Mouse (Mus musculus) liver, postnatal 0 days (tissue): Measurements from ENCODE around the gene Evi2. TPM values are rescaled to one million over a fixed set of nuclear protein-coding genes. Genes with fewer than 3 reads are reported as not detected.

ENCODE experiments used
- ATAC-seq: fragments of 200-750 bp; cut with Nextera tagmentation; 2 replicates; pipeline ENCODE4 v1.8.0; 2017; ENCODE audit warnings: mild to moderate bottlenecking, moderate library complexity
- DNase-seq: peaks from one replicate; pipeline ENCODE4 v3.0.0-alpha.2; 2016
- H3K27ac ChIP-seq: fragments of 300-500 bp; sonication (generic); 2 replicates; pipeline ENCODE4 v1.5.1; 2014; ENCODE audit warnings: antibody characterized with exemption, moderate library complexity, mild to moderate bottlenecking, low read depth
- H3K27me3 ChIP-seq: fragments of 300-500 bp; sonication (generic); 2 replicates; pipeline ENCODE4 v1.6.1; 2014; ENCODE audit warnings: low read length, control low read depth, mixed read lengths; ENCODE audit not compliant: insufficient read depth
- H3K36me3 ChIP-seq: fragments of 300-500 bp; sonication (generic); replicated peaks from 2 replicates; pipeline ENCODE4 v1.6.1; 2014; ENCODE audit warnings: mild to moderate bottlenecking, control low read depth, low read length, moderate library complexity, mixed read lengths; ENCODE audit not compliant: insufficient read depth
- H3K4me1 ChIP-seq: fragments of 300-500 bp; sonication (generic); 2 replicates; pipeline ENCODE4 v1.6.1; 2014; ENCODE audit warnings: antibody characterized with exemption, mild to moderate bottlenecking, control low read depth; ENCODE audit not compliant: insufficient read depth
- H3K4me2 ChIP-seq: fragments of 300-500 bp; sonication (generic); 2 replicates; pipeline ENCODE4 v1.6.1; 2014; ENCODE audit warnings: low read depth, mild to moderate bottlenecking, low read length, moderate library complexity, mixed read lengths
- H3K4me3 ChIP-seq: fragments of 300-500 bp; sonication (generic); 2 replicates; pipeline ENCODE4 v1.5.1; 2014; ENCODE audit warnings: low read depth, low read length
- H3K9ac ChIP-seq: fragments of 300-500 bp; sonication (generic); replicated peaks from 2 replicates; pipeline ENCODE4 v1.6.1; 2014; ENCODE audit warnings: mild to moderate bottlenecking, moderate library complexity
- H3K9me3 ChIP-seq: fragments of 300-500 bp; sonication (generic); 2 replicates; pipeline ENCODE4 v1.6.1; 2016; ENCODE audit warnings: mild to moderate bottlenecking, control low read depth, low read length, mixed read lengths
- CTCF ChIP-seq: sonication (generic); IDR thresholded peaks from 2 replicates; pipeline ENCODE4 v1.5.1; 2016; ENCODE audit warnings: antibody characterized with exemption, low read depth
- EP300 ChIP-seq: IDR thresholded peaks from 2 replicates; pipeline ENCODE4 v1.6.1; 2016; ENCODE audit warnings: antibody characterized with exemption, low read depth, mild to moderate bottlenecking
- WGBS: fragments of 180-500 bp; shearing (Covaris S2); extraction: QIAGEN DNeasy Blood & Tissue Kit; methylation state at CpG from one replicate; pipeline ENCODE4 v1.1.7; 2014; ENCODE audit not compliant: insufficient replicate concordance; 5-methylcytosine and 5-hydroxymethylcytosine counted together
- polyA plus RNA-seq: library from polyadenylated mRNA; unstranded; fragments of >200 nt; fragmentation: Nextera tagmentation; extraction: Ambion mirVana; gene quantifications from 2 replicates; pipeline ENCODE4 v1.2.1, GENCODE M21; 2015

Gene Evi2
- polyA plus RNA-seq = 0.76 and 0.99 TPM in 2 replicates

- Histone ChIP-seq H3K4me2 (peak within 1 kb of the TSS; percentile 57), H3K36me3 (no peaks in the 10 kb centered on the region), H3K27ac (peak within 1 kb of the TSS; percentile 55), H3K27me3 (no peaks in the 10 kb centered on the region), H3K9me3 (no peaks in the 10 kb centered on the region), H3K4me1 (peaks cover 5% of the 10 kb centered on the region; the same call in 1 of the 2 replicates), H3K4me3 (peak within 1 kb of the TSS; percentile 36), H3K9ac (no peak within 1 kb of the TSS; the same call in 1 of the 2 replicates)
- ATAC-seq = no peak
- TF ChIP-seq EP300 (no peak), CTCF (no peak)
- no peak for DNase-seq
- WGBS = 35% methylated on average over 7 of the region's 7 CpGs
Observed at GRCm38 (mm10) chr11:79530333-79530761, at the start of gene Evi2, which contains the start of gene Evi2a. Gene Evi2, minus strand, starts transcription at chr11:79530589. Gene Evi2a, minus strand, starts transcription at chr11:79530609.

- Histone ChIP-seq H3K4me1 (no peaks in the 10 kb centered on the region), H3K9ac (no peak overlapping the region), H3K4me2 (no peak overlapping the region), H3K9me3 (no peaks in the 10 kb centered on the region), H3K36me3 (peaks cover 11% of the 10 kb centered on the region), H3K4me3 (no peak overlapping the region), H3K27me3 (no peaks in the 10 kb centered on the region), H3K27ac (no peak overlapping the region)
- peak; percentile 53; the same call in 1 of the 2 replicates for ATAC-seq
- 27% methylated on average over 5 of the region's 5 CpGs for WGBS
- peak; percentile 90 for TF ChIP-seq CTCF
- no peak for TF ChIP-seq EP300
- DNase-seq = peak; percentile 84
Observed at GRCm38 (mm10) chr11:79577741-79578140, 47.4 kb upstream of the Evi2 start.

- ATAC-seq (no peak), DNase-seq (no peak)
- Histone ChIP-seq H3K36me3 (peaks cover 26% of the 10 kb centered on the region), H3K9ac (no peak overlapping the region), H3K27ac (no peak overlapping the region), H3K4me1 (no peaks in the 10 kb centered on the region), H3K27me3 (no peaks in the 10 kb centered on the region), H3K4me2 (no peak overlapping the region), H3K9me3 (no peaks in the 10 kb centered on the region), H3K4me3 (no peak overlapping the region)
- WGBS = 86% methylated on average over 14 of the region's 14 CpGs
- no peak for TF ChIP-seq EP300
- no peak for TF ChIP-seq CTCF
Observed at GRCm38 (mm10) chr11:79575383-79576073, 45.1 kb upstream of the Evi2 start.

- ATAC-seq (no peak), DNase-seq (no peak)
- Histone ChIP-seq H3K27ac (no peak overlapping the region), H3K9me3 (no peaks in the 10 kb centered on the region), H3K27me3 (no peaks in the 10 kb centered on the region), H3K4me3 (no peak overlapping the region), H3K36me3 (peaks cover 23% of the 10 kb centered on the region), H3K4me2 (no peak overlapping the region), H3K9ac (no peak overlapping the region), H3K4me1 (no peaks in the 10 kb centered on the region)
- TF ChIP-seq EP300 = no peak
- no peak for TF ChIP-seq CTCF
- 56% methylated on average over 3 of the region's 3 CpGs for WGBS
Observed at GRCm38 (mm10) chr11:79573836-79574235, 43.4 kb upstream of the Evi2 start.

- no peaks in the 10 kb centered on the region for H3K9me3 ChIP-seq
- H3K36me3 ChIP-seq = peaks cover 31% of the 10 kb centered on the region
- H3K9ac ChIP-seq = no peak overlapping the region
- H3K4me2 ChIP-seq = no peak overlapping the region
- WGBS = 75% methylated on average over 2 of the region's 2 CpGs
- no peak for DNase-seq
- no peak overlapping the region for H3K27ac ChIP-seq
- H3K27me3 ChIP-seq = no peaks in the 10 kb centered on the region
- no peak for TF ChIP-seq CTCF
- no peak for TF ChIP-seq EP300
- H3K4me3 ChIP-seq = no peak overlapping the region
- ATAC-seq = no peak
- H3K4me1 ChIP-seq = 0 out of 2 replicates have a peak, but pooled peaks cover 2% of the 10 kb centered on the region
Observed at GRCm38 (mm10) chr11:79570319-79570718, 39.9 kb upstream of the Evi2 start.

GRCm38 (mm10) chr11:79568197-79568911 is 38.0 kb upstream of the Evi2 start:
- TF ChIP-seq EP300 (no peak), CTCF (no peak)
- H3K27ac ChIP-seq = no peak overlapping the region
- 0 out of 2 replicates have a peak, but pooled peaks cover 2% of the 10 kb centered on the region for H3K4me1 ChIP-seq
- H3K4me2 ChIP-seq = no peak overlapping the region
- peak; percentile 75 for ATAC-seq
- H3K27me3 ChIP-seq = no peaks in the 10 kb centered on the region
- H3K9me3 ChIP-seq = no peaks in the 10 kb centered on the region
- H3K9ac ChIP-seq = no peak overlapping the region
- peaks cover 36% of the 10 kb centered on the region for H3K36me3 ChIP-seq
- no peak for DNase-seq
- 69% methylated on average over 11 of the region's 11 CpGs for WGBS
- H3K4me3 ChIP-seq = no peak overlapping the region
